Mouse (Mus musculus) layer of hippocampus, postnatal 36 days (tissue): ENCODE data around the gene Olfr806. TPM values are rescaled to one million over a fixed set of nuclear protein-coding genes. Genes with fewer than 3 reads are reported as not detected.

Experiments used
- DNase-seq, 2 experiments: peaks; one replicate each; pipeline ENCODE4 v3.0.0; 2022
- microRNA-seq, 2 experiments: library from miRNA; unstranded; fragments of <30 nt; microRNA quantifications; one replicate each; pipeline ENCODE4 v1.2.0; 2021
- total RNA-seq, 2 experiments: library from RNA; stranded (reverse); gene quantifications; 2 replicates each; pipeline ENCODE4 v1.2.3; 2021

Olfr806 gene
- not detected for total RNA-seq

DNA sequence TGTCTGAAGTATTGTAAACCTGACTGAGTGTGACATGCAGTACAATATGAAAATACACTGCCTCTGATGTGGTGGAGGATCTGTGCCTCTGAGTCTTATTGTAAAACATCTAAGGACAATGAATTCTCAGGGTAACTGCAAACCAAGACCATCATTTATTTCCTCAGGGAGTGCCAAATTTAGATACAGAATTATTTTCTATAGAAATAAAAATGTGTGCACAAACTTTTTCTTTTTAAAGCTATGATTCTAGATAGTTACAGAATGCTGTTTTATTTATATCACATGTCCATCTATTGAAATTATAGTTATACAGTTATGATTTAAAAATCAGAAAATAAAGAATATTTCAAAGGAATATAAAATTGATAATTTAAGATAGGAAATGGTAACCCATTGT, at the start of gene Olfr806:
TSS of gene Olfr806 (minus strand) at position 101 of the 400 bp plus-strand sequence.
- DNase-seq: no peak

DNA sequence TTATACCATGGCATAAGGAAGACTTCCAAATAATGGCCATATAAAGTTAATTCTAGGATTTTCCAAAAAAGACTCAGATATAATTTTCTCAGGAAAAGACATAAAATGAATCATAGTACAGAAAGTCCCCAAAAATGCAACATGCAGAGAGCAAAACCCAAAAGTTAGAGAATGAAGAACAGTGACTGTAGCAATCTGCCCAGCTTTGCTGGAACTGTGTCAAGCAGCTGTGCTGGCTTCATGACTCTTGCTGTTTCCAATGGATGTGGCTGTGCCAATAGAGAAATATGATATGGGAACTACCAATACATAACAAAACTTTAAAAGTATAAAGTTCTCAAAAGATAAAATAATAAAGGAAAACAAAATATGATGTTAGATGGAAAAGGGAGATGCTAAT, 36.4 kb upstream of the Olfr806 start:
- no peak for DNase-seq

- no peak for DNase-seq
These were observed 32.6 kb upstream of the Olfr806 start, which contains the start of gene Olfr809 for GRCm38 (mm10) chr10:129774338-129774737. TSS of gene Olfr809 (plus strand) at chr10:129774638.

GRCm38 (mm10) chr10:129765182-129765581, 23.5 kb upstream of the Olfr806 start, which contains the start of gene Olfr808:
TSS of gene Olfr808 (plus strand) at chr10:129765482.
- DNase-seq: no peak

- no peak for DNase-seq
These were observed 16.0 kb upstream of the Olfr806 start, which contains the start of gene Olfr807 for GRCm38 (mm10) chr10:129757693-129758092. TSS of gene Olfr807 (minus strand) at chr10:129757793.

- no peak for DNase-seq
These were observed 12.4 kb downstream of the Olfr806 start, which contains the start of gene Olfr805 for GRCm38 (mm10) chr10:129729275-129729674. TSS of gene Olfr805 (minus strand) at chr10:129729375.

- DNase-seq: no peak
These were observed 38.8 kb downstream of the Olfr806 start, which contains the start of gene Olfr804 for GRCm38 (mm10) chr10:129702910-129703309. TSS of gene Olfr804 (plus strand) at chr10:129703210.

DNA sequence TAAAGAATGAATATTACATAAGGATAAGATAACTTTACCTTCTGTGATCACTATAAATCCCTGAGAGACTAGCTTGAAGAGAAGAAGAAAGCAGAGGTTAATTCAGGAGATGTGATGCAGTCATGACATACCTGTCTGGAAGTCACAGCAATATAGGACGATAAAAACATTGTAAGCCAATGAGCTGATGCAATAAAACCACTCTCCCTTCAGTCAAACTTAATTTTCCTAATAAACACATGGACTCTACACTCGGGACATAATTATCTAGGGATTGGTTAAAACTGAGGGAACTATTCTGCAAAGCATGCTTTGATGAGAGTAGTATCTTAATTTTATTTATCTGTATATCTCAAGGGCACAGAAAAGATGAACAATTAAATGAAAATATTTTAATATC, 47.5 kb downstream of the Olfr806 start, which contains the start of gene Olfr803:
TSS of gene Olfr803 (minus strand) at position 101 of the 400 bp plus-strand sequence.
- DNase-seq: no peak

- no peak for DNase-seq
These were observed 53.7 kb downstream of the Olfr806 start, which contains the start of gene Olfr802 for GRCm38 (mm10) chr10:129688069-129688468. TSS of gene Olfr802 (minus strand) at chr10:129688169.

Small RNA genes within 50 kb of the gene (microRNA-seq; reads per million reads assigned to microRNA genes)
- 0 reads per million in 2 experiments for gene Gm24485

Other genes with a start within 250 kb of the Olfr806 start
- gene Olfr790, start 243.4 kb downstream of the Olfr806 start, total RNA-seq: not detected
- gene Olfr791, start 220.1 kb downstream of the Olfr806 start, total RNA-seq: not detected
- not detected for gene Olfr792, start 202.8 kb downstream of the Olfr806 start, total RNA-seq
- not detected for gene Olfr794, start 174.3 kb downstream of the Olfr806 start, total RNA-seq
- gene Olfr796, start 129.4 kb downstream of the Olfr806 start, total RNA-seq: not detected
- gene Olfr798, start 114.0 kb downstream of the Olfr806 start, total RNA-seq: not detected
- gene Olfr799, start 104.4 kb downstream of the Olfr806 start, total RNA-seq: not detected
- gene Olfr800, start 84.2 kb downstream of the Olfr806 start, total RNA-seq: not detected
- not detected for gene Olfr801, start 68.1 kb downstream of the Olfr806 start, total RNA-seq
- under 1 TPM in 1 of 2 experiments, not detected in 1; 0.05 TPM for gene Olfr802, start 53.8 kb downstream of the Olfr806 start, total RNA-seq
- gene Olfr803, start 47.6 kb downstream of the Olfr806 start, total RNA-seq: not detected
- gene Olfr804, start 38.7 kb downstream of the Olfr806 start, total RNA-seq: not detected
- gene Olfr805, start 12.5 kb downstream of the Olfr806 start, total RNA-seq: not detected
- gene Olfr807, start 15.9 kb upstream of the Olfr806 start, total RNA-seq: not detected
- gene Olfr808, start 23.6 kb upstream of the Olfr806 start, total RNA-seq: not detected
- gene Olfr809, start 32.7 kb upstream of the Olfr806 start, total RNA-seq: not detected
- not detected for gene Olfr810, start 53.0 kb upstream of the Olfr806 start, total RNA-seq
- gene Olfr811, start 62.5 kb upstream of the Olfr806 start, total RNA-seq: not detected
- not detected for gene Olfr812, start 104.2 kb upstream of the Olfr806 start, total RNA-seq
- gene Olfr813, start 113.4 kb upstream of the Olfr806 start, total RNA-seq: not detected
- not detected for gene Olfr814, start 137.9 kb upstream of the Olfr806 start, total RNA-seq
- not detected for gene Olfr815, start 163.9 kb upstream of the Olfr806 start, total RNA-seq
- not detected for gene Olfr816, start 173.7 kb upstream of the Olfr806 start, total RNA-seq
- not detected for gene Olfr818, start 207.2 kb upstream of the Olfr806 start, total RNA-seq
- not detected for gene Olfr819, start 225.3 kb upstream of the Olfr806 start, total RNA-seq
- not detected for gene Olfr247, start 234.2 kb upstream of the Olfr806 start, total RNA-seq
- gene Gm10310, start 243.1 kb upstream of the Olfr806 start, total RNA-seq: not detected